Mouse (Mus musculus) embryonic facial prominence, embryonic 14.5 days (tissue): ENCODE data around the gene Nudt21. TPM values are rescaled to one million over a fixed set of nuclear protein-coding genes. Genes with fewer than 3 reads are reported as not detected.

Source experiments
- ATAC-seq: fragments of 200-750 bp; cut with Nextera tagmentation; 2 replicates; pipeline ENCODE4 v1.8.0; 2017; ENCODE audit warnings: low read depth, moderate number of reproducible peaks, moderate TSS enrichment
- DNase-seq: peaks from one replicate; pipeline ENCODE4 v3.0.0-alpha.2; 2015; ENCODE audit warnings: low spot score
- H3K27ac ChIP-seq: fragments of 300-500 bp; sonication (generic); replicated peaks from 2 replicates; pipeline ENCODE4 v1.5.1; 2014; ENCODE audit warnings: low read depth, mild to moderate bottlenecking, low read length, moderate library complexity
- H3K27me3 ChIP-seq: fragments of 300-500 bp; sonication (generic); replicated peaks from 2 replicates; pipeline ENCODE4 v1.6.1; 2014; ENCODE audit warnings: low read length; ENCODE audit not compliant: control insufficient read depth, insufficient read depth
- H3K36me3 ChIP-seq: fragments of 300-500 bp; sonication (generic); 2 replicates; pipeline ENCODE4 v1.6.1; 2014; ENCODE audit warnings: low read length, mixed read lengths; ENCODE audit not compliant: control insufficient read depth, insufficient read depth
- H3K4me1 ChIP-seq: fragments of 300-500 bp; sonication (generic); 2 replicates; pipeline ENCODE4 v1.6.1; 2014; ENCODE audit warnings: antibody characterized with exemption, low read length; ENCODE audit not compliant: control insufficient read depth, insufficient read depth
- H3K4me2 ChIP-seq: fragments of 300-500 bp; sonication (generic); 2 replicates; pipeline ENCODE4 v1.6.1; 2014; ENCODE audit warnings: low read depth, mild to moderate bottlenecking, low read length, moderate library complexity, mixed read lengths
- H3K4me3 ChIP-seq: fragments of 300-500 bp; sonication (generic); 2 replicates; pipeline ENCODE4 v1.5.1; 2014; ENCODE audit warnings: low read depth, mild to moderate bottlenecking, low read length
- H3K9ac ChIP-seq: fragments of 300-500 bp; sonication (generic); 2 replicates; pipeline ENCODE4 v1.6.1; 2014; ENCODE audit warnings: low read depth, mild to moderate bottlenecking, low read length, moderate library complexity, mixed read lengths
- H3K9me3 ChIP-seq: fragments of 300-500 bp; sonication (generic); 2 replicates; pipeline ENCODE4 v1.6.1; 2016; ENCODE audit warnings: low read length; ENCODE audit not compliant: control insufficient read depth
- WGBS: fragments of 180-500 bp; shearing (Covaris S2); extraction: QIAGEN DNeasy Blood & Tissue Kit; methylation state at CpG from one replicate; pipeline ENCODE4 v1.1.7; 2014; 5-methylcytosine and 5-hydroxymethylcytosine counted together
- polyA plus RNA-seq: library from polyadenylated mRNA; unstranded; fragments of >200 nt; fragmentation: Nextera tagmentation; extraction: Ambion mirVana; gene quantifications from 2 replicates; pipeline ENCODE4 v1.2.1, GENCODE M21; 2014

Nudt21 gene
- 107 and 113 TPM in 2 replicates for polyA plus RNA-seq

DNA sequence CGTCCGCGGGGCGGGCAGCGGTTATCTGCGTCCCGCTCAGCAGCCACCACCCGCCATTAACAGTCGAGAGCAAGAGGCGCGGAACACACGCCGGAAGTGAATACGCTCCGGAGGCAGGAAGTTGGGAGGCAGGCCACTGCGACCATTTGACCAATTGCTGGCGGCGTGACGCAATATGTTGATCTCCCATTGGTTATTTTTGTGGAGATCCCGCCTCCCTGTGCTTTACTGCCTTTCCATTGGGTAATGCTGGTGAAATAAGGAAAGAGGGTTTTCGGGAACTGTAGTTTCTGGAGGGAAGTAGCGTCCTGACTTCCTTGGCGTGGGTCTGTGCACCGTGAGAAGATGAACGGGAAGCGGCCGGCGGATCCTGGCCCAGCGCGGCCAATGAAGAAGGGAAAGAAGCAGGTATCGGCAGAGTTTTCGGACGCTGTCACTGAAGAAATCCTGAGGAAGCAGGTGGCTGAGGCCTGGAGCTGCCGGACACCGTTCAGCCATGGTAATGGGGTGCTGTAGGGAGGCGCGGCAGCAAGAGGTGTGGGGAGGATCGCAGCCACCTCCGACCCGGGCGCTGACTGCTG, at the start of gene Nudt21, which contains the start of gene Ogfod1:
Nudt21 (minus strand) TSS at position 88 of the 581 bp plus-strand sequence.
Ogfod1 (plus strand) TSS at position 255 of the 581 bp plus-strand sequence.
- H3K9ac ChIP-seq: peak within 1 kb of the TSS; percentile 72
- H3K4me2 ChIP-seq: peak within 1 kb of the TSS; percentile 88
- peaks cover 18% of the 10 kb centered on the region for H3K4me1 ChIP-seq
- peak within 1 kb of the TSS; percentile 72 for H3K27ac ChIP-seq
- under 1% methylated on average over 36 of the region's 41 CpGs for WGBS
- no peaks in the 10 kb centered on the region for H3K9me3 ChIP-seq
- peak; percentile 99 for ATAC-seq
- peak within 1 kb of the TSS; percentile 77 for H3K4me3 ChIP-seq
- 0 out of 2 replicates have a peak, but pooled peaks cover 13% of the 10 kb centered on the region for H3K36me3 ChIP-seq
- DNase-seq: peak; percentile 99
- no peaks in the 10 kb centered on the region for H3K27me3 ChIP-seq

DNA sequence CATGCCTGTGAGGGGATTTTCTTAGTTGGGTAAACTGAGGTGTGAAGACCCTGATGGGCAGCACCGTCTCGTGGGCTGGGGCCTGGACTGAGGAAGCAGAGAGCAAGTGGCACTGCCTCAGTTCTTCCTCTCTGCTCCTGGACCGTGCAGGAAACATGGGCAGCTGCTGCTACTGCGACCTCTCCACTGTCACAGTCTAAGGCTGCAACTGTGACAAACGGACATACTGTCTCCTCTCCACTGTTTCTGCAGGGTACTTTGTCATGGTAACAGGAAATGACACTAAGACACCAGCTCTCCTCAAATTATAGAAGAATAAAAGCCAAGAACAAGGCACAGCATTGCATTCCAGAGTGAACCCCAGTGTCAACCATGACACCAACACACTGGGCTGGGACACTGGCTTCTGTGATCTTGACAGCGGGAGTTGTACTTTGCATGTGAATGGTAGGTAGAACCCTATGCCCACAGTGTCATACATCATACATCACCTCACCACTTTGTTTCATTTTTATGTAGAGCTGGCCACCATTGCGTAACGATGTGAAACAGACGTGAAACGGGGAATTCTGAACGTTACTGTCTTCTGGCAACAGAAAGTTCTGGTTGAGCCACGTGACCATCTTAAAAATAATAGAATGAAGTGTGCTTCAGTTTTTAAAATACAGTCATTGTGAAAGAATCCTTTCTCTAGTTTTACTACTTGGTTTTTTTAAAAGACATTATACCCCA, 39.8 kb upstream of the Nudt21 start:
- WGBS: 88% methylated on average over 12 of the region's 12 CpGs
- ATAC-seq (no peak), DNase-seq (no peak)
- no peak overlapping the region for H3K27ac ChIP-seq
- H3K36me3 ChIP-seq: 0 out of 2 replicates have a peak, but pooled peaks cover 13% of the 10 kb centered on the region
- no peak overlapping the region for H3K4me3 ChIP-seq
- H3K9me3 ChIP-seq: no peaks in the 10 kb centered on the region
- no peaks in the 10 kb centered on the region for H3K27me3 ChIP-seq
- H3K9ac ChIP-seq: no peak overlapping the region
- H3K4me2 ChIP-seq: no peak overlapping the region
- no peaks in the 10 kb centered on the region for H3K4me1 ChIP-seq

DNA sequence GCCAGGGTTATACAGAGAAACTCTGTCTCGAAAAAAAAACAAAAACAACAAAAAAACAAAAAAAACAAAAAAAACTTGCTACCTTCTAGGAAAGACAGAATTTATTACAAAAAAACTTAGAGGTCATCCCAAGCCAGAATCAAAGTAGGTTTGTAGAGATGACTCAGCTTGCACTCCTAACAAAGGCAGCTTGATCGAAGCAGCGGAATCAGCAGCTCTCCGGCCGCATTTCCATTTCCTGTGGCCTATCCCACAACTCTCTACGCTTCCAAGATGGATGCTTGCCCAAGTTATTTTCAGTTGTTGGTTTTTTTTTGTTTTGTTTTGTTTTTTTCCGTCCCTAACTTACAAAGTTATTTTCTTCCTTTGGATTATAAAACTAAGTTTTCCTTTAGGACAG, 32.0 kb upstream of the Nudt21 start:
- Histone ChIP-seq H3K4me2 (no peak overlapping the region), H3K27me3 (no peaks in the 10 kb centered on the region), H3K9me3 (no peaks in the 10 kb centered on the region), H3K9ac (no peak overlapping the region), H3K4me1 (no peaks in the 10 kb centered on the region), H3K4me3 (no peak overlapping the region), H3K27ac (no peak overlapping the region), H3K36me3 (peaks cover 34% of the 10 kb centered on the region)
- no peak for DNase-seq
- 89% methylated on average over 7 of the region's 7 CpGs for WGBS
- ATAC-seq: no peak

DNA sequence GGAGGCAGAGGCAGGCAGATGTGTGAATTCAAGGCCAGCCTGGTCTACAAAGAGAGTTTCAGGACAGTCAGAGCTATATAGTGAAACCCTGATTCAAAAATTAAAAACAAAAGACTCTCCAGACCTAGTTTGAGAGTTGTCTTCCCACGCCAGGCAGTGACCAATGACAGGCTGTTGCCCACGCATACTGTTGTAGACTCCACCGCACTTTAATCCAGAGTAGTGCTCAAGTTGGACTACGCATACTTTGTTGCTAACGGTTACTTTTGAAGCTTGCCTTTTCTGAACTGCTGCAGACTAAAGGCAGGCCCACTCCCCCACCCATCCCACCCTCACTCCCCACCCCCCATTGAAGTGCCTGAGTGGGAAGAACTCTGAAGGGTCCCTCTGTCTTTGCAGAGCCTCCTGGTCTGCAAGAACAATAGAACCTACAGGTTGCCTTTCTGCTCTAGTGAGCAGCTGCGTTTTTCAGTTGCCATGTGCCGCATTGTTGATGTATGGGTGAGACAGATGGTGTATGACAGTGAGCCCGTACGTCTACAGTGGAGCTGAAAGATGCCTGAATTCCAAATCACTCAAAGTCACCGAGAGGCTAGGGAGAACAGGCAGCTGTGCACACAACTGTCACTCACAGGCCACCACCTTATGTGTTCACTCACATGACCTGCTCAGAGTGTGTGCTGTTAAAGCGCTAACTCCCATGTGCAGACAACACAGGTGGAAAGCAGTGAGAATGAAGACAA, 29.5 kb upstream of the Nudt21 start:
- WGBS: 68% methylated on average over 11 of the region's 11 CpGs

DNA sequence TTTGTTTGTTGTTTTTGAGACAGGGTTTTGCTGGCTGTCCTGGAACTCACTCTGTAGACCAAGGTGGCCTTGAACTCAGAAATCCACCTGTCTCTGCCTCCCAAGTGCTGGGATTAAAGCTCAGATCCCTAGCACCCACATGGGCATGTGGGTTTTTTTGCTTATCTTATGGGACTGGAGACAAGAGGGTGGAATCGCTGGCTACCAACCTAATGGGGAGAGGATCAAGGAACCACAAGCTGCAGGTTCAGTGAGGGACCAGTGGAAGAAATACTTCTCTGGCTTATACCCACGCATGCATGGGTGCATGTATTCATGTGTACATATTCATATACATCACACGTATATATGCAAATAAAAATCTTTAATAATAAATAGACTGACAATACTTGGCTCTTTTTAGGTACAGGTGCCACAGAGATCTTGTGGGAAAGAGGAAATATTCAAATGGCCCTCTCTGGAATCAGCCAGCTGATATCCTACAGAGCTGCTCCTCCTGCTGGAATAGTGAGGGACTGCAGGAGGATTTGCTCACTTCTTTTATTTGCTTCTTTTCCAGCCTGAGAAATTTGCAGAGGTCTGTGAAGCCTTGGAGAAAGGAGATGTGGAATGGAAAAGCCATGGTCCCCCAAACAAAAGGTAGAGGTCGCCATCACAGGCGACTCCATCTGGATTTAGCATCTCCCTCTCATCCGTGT, 20.5 kb upstream of the Nudt21 start:
- no peak overlapping the region for H3K27ac ChIP-seq
- no peaks in the 10 kb centered on the region for H3K27me3 ChIP-seq
- peaks cover 4% of the 10 kb centered on the region; the same call in 1 of the 2 replicates for H3K9me3 ChIP-seq
- peaks cover 50% of the 10 kb centered on the region for H3K36me3 ChIP-seq
- H3K4me3 ChIP-seq: no peak overlapping the region
- no peak overlapping the region for H3K4me2 ChIP-seq
- no peak overlapping the region for H3K9ac ChIP-seq
- DNase-seq: peak; percentile 49
- H3K4me1 ChIP-seq: no peaks in the 10 kb centered on the region
- ATAC-seq: no peak
- 62% methylated on average over 6 of the region's 6 CpGs for WGBS

More for the DNA sequence above, 29.5 kb upstream of the Nudt21 start:
- H3K27me3 ChIP-seq: no peaks in the 10 kb centered on the region
- ATAC-seq (peak; percentile 80; the same call in 1 of the 2 replicates), DNase-seq (peak; percentile 78)
- no peak overlapping the region for H3K9ac ChIP-seq
- H3K36me3 ChIP-seq: peaks cover 42% of the 10 kb centered on the region
- no peaks in the 10 kb centered on the region for H3K4me1 ChIP-seq
- no peaks in the 10 kb centered on the region for H3K9me3 ChIP-seq
- H3K4me2 ChIP-seq: no peak overlapping the region
- peak overlapping the region; percentile 21; the same call in 1 of the 2 replicates for H3K27ac ChIP-seq
- no peak overlapping the region for H3K4me3 ChIP-seq

DNA sequence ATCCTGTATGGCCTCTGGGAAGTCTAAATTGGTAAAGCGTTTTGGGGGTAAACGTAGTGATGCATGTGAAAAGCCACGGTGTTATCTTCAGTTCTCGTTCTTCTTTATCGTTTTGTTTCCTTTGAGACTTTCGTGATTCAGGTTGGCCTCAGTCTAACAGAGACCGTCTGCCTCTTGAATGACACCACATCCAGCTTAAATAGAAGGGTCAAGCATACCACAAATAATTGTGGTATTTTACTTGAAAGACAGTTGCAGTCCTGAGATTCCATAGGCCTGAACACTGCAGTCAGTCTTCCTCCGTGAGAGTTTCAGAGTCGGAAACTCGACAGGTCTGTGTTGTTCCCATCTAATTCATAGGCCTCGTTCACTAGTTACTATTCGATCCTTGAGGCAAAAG, 15.9 kb upstream of the Nudt21 start:
- Histone ChIP-seq H3K4me3 (no peak overlapping the region), H3K27ac (no peak overlapping the region), H3K4me2 (no peak overlapping the region), H3K9me3 (no peaks in the 10 kb centered on the region), H3K27me3 (no peaks in the 10 kb centered on the region), H3K9ac (no peak overlapping the region), H3K36me3 (peaks cover 51% of the 10 kb centered on the region), H3K4me1 (no peaks in the 10 kb centered on the region)
- DNase-seq (no peak), ATAC-seq (no peak)
- 71% methylated on average over 12 of the region's 12 CpGs for WGBS

DNA sequence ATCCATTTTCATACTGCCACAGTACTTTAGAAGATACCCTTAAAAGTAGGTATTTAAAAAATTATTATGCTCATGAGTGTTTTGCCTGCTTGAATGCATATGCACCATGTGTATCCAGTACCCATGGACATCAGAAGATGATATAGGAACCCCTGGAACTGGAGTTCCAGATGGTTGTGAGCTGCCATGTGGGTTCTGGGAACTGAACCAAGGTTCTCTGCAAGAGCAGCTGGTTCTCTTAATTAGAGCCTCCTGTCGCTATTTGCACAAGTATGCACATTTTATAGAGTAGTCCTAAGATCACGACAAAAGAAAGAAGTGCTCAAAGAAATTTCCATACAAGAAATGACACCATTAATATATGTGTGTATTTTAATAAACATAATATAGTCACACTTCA, 11.0 kb upstream of the Nudt21 start:
- Histone ChIP-seq H3K9me3 (no peaks in the 10 kb centered on the region), H3K36me3 (peaks cover 19% of the 10 kb centered on the region; the same call in 1 of the 2 replicates), H3K4me2 (no peak overlapping the region), H3K27ac (no peak overlapping the region), H3K4me3 (no peak overlapping the region), H3K4me1 (no peaks in the 10 kb centered on the region), H3K9ac (no peak overlapping the region), H3K27me3 (no peaks in the 10 kb centered on the region)
- WGBS: 83% methylated on average over 2 of the region's 2 CpGs
- no peak for DNase-seq
- ATAC-seq: no peak

DNA sequence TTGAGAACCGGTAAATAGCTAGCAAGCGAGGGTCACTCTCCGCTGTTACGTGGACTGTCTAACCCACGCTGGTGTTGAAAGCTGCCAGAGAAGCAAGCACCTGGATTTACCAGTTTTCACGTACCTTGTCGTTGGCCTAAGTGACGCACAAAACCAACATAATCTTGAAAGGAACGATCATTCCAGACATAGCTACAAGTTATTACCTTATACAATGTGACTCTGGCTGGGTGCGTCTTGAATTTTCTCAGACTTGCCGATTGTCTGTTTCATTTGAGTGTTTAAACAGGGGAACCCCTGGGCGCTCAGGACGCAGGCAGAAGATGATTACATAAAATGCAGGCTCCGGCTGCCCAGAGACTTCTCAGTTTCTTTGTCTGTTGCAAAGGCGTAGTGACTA, 975 bp upstream of the Nudt21 start:
- WGBS: 7% methylated on average over 15 of the region's 15 CpGs

More for the DNA sequence above, 975 bp upstream of the Nudt21 start:
- Histone ChIP-seq H3K4me3 (peak overlapping the region; percentile 77), H3K4me2 (peak overlapping the region; percentile 88), H3K4me1 (peaks cover 18% of the 10 kb centered on the region), H3K9me3 (no peaks in the 10 kb centered on the region), H3K36me3 (0 out of 2 replicates have a peak, but pooled peaks cover 13% of the 10 kb centered on the region), H3K9ac (peak overlapping the region; percentile 72), H3K27me3 (no peaks in the 10 kb centered on the region), H3K27ac (no peak overlapping the region)
- no peak for DNase-seq
- no peak for ATAC-seq
